8 mouse cellular contexts compared by ENCODE assay signal in the genomic region with DNA sequence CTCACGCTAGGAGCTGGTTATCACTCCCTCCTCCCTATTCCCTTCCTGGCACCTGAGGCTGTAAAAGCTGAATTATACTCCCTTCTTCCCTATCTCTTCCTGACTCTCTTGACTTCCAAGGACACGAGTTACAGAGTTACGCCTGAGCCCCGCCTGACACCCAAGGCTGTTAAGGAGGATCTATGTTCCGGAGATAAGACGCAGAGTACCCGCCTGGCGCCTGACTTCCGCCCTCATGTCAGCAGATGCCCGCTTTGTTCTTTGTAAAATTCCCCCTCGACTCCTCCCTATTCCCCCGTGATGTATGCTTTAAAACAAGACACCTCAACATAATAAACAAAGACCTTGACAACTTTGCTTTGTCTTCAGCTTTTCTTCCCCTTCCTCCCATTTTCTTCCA. TPM values are rescaled to one million over a fixed set of nuclear protein-coding genes. Genes with fewer than 3 reads are reported as not detected.
DNase-seq lines count a peak whose midpoint lies in the region; ATAC-seq lines count a peak whose summit lies in the region.

No protein-coding gene starts in this region.

- peak overlapping the region; percentile 67 for H3K4me2 ChIP-seq in heart, embryonic 12.5 days
- H3K4me2 ChIP-seq in kidney, embryonic 14.5 days (replicated peaks; ENCODE audit: low read depth, low read length) = peak overlapping the region; percentile 31
- H3K4me2 ChIP-seq in neural tube, embryonic 12.5 days (replicated peaks) = peak overlapping the region; percentile 30

- no peaks in the 10 kb centered on the region for H3K9me3 ChIP-seq in heart, embryonic 12.5 days (replicated peaks)
- no peaks in the 10 kb centered on the region for H3K9me3 ChIP-seq in kidney, embryonic 14.5 days (ENCODE audit: control insufficient read depth, low read length)
- H3K9me3 ChIP-seq in neural tube, embryonic 12.5 days = no peaks in the 10 kb centered on the region
- H3K9me3 ChIP-seq in embryonic facial prominence, embryonic 10.5 days = no peaks in the 10 kb centered on the region

- peak overlapping the region; percentile 25 for H3K4me3 ChIP-seq in heart, embryonic 12.5 days
- no peak overlapping the region for H3K4me3 ChIP-seq in kidney, embryonic 14.5 days (ENCODE audit: low read length)
- no peak overlapping the region for H3K4me3 ChIP-seq in neural tube, embryonic 12.5 days
- H3K4me3 ChIP-seq in embryonic facial prominence, embryonic 10.5 days = no peak overlapping the region

- no peak for ATAC-seq in heart, embryonic 12.5 days (ENCODE audit: insufficient number of reproducible peaks, low FRiP score)
- peak; percentile 52; the same call in 1 of the 2 replicates for ATAC-seq in kidney, embryonic 14.5 days (ENCODE audit: low FRiP score, low TSS enrichment)
- ATAC-seq in neural tube, embryonic 12.5 days (ENCODE audit: low FRiP score, low read depth) = no peak

- H3K36me3 ChIP-seq in heart, embryonic 12.5 days = no peaks in the 10 kb centered on the region
- H3K36me3 ChIP-seq in kidney, embryonic 14.5 days (ENCODE audit: control insufficient read depth, insufficient read depth, low read length) = no peaks in the 10 kb centered on the region
- H3K36me3 ChIP-seq in neural tube, embryonic 12.5 days = no peaks in the 10 kb centered on the region
- no peaks in the 10 kb centered on the region for H3K36me3 ChIP-seq in embryonic facial prominence, embryonic 10.5 days (replicated peaks)

- WGBS in heart, embryonic 12.5 days = under 1% methylated on average over 12 of the region's 12 CpGs
- WGBS in kidney, embryonic 14.5 days = 2% methylated on average over 12 of the region's 12 CpGs
- 19% methylated on average over 12 of the region's 12 CpGs for WGBS in neural tube, embryonic 12.5 days
- 30% methylated on average over 12 of the region's 12 CpGs for WGBS in embryonic facial prominence, embryonic 10.5 days

- 0 out of 2 replicates have a peak, but pooled peaks cover 2% of the 10 kb centered on the region for H3K4me1 ChIP-seq in heart, embryonic 12.5 days (replicated peaks)
- H3K4me1 ChIP-seq in kidney, embryonic 14.5 days (ENCODE audit: control insufficient read depth, insufficient read depth, low read length) = no peaks in the 10 kb centered on the region
- no peaks in the 10 kb centered on the region for H3K4me1 ChIP-seq in neural tube, embryonic 12.5 days
- H3K4me1 ChIP-seq in embryonic facial prominence, embryonic 10.5 days = no peaks in the 10 kb centered on the region

- H3K9ac ChIP-seq in heart, embryonic 12.5 days = no peak overlapping the region
- no peak overlapping the region for H3K9ac ChIP-seq in kidney, embryonic 14.5 days (ENCODE audit: low read depth, low read length)
- H3K9ac ChIP-seq in neural tube, embryonic 12.5 days = no peak overlapping the region

- DNase-seq in heart, adult 8-10 months (ENCODE audit: low spot score) = no peak
- DNase-seq in WW6 (ENCODE audit: low read depth, low spot score) = peak; percentile 29
- no peak for DNase-seq in cerebellum, adult 18-20 months
- no peak for DNase-seq in layer of hippocampus, postnatal 36 days
- DNase-seq in embryonic facial prominence, embryonic 10.5 days (ENCODE audit: low spot score) = no peak

- H3K27me3 ChIP-seq in heart, embryonic 12.5 days (replicated peaks) = no peaks in the 10 kb centered on the region
- no peaks in the 10 kb centered on the region for H3K27me3 ChIP-seq in kidney, embryonic 14.5 days (ENCODE audit: control insufficient read depth, insufficient read depth, low read length)
- no peaks in the 10 kb centered on the region for H3K27me3 ChIP-seq in neural tube, embryonic 12.5 days (replicated peaks)
- no peaks in the 10 kb centered on the region for H3K27me3 ChIP-seq in embryonic facial prominence, embryonic 10.5 days (replicated peaks; ENCODE audit: low read depth, poor library complexity, severe bottlenecking)

- H3K27ac ChIP-seq in heart, embryonic 12.5 days (ENCODE audit: poor library complexity, severe bottlenecking) = no peak overlapping the region
- H3K27ac ChIP-seq in kidney, embryonic 14.5 days (ENCODE audit: low read depth, low read length) = no peak overlapping the region
- no peak overlapping the region for H3K27ac ChIP-seq in neural tube, embryonic 12.5 days
- H3K27ac ChIP-seq in embryonic facial prominence, embryonic 10.5 days (replicated peaks) = no peak overlapping the region

RNA-seq across cellular contexts. Expression of gene Tnfrsf8, which starts 46.1 kb away (rescaled TPM):
- not detected in 2 replicates for polyA plus RNA-seq in heart, embryonic 12.5 days (2016; fragmentation: Nextera tagmentation; extraction: Ambion mirVana)
- under 1 TPM in 2 of 4 experiments, not detected in 2; 0.11 to 0.16 TPM for total RNA-seq in heart, adult 8-10 months (2022)
- 0.24 and 0.29 TPM in 2 replicates for polyA plus RNA-seq in kidney, embryonic 14.5 days (2014; fragmentation: Nextera tagmentation; extraction: Ambion mirVana)
- polyA plus RNA-seq in neural tube, embryonic 12.5 days (2016; fragmentation: Nextera tagmentation; extraction: Ambion mirVana) = 0.05 and 0.09 TPM in 2 replicates
- under 1 TPM; 0.86 to 0.87 TPM for total RNA-seq in layer of hippocampus, postnatal 36 days (2021)
- not detected in 2 replicates for polyA plus RNA-seq in embryonic facial prominence, embryonic 10.5 days (2016; fragmentation: Nextera tagmentation; extraction: Ambion mirVana)
